Mouse (Mus musculus) neural tube, embryonic 15.5 days (tissue): ENCODE data around the gene Plcxd2. TPM values are rescaled to one million over a fixed set of nuclear protein-coding genes. Genes with fewer than 3 reads are reported as not detected.

Experiments
- polyA plus RNA-seq: library from polyadenylated mRNA; unstranded; fragments of >200 nt; fragmentation: Nextera tagmentation; extraction: Ambion mirVana; gene quantifications from 2 replicates; pipeline ENCODE4 v1.2.1, GENCODE M21; 2015

Plcxd2 gene
- polyA plus RNA-seq, 1 experiment from 2014 or later = 15.8 TPM

Other genes with a start within 250 kb of the Plcxd2 start
- 7.2 and 11.2 TPM in 2 replicates for gene Phldb2, start 56.6 kb downstream of the Plcxd2 start, polyA plus RNA-seq
- 0.13 and 2.1 TPM in 2 replicates for gene Cd96, start 110.0 kb upstream of the Plcxd2 start, polyA plus RNA-seq
- gene Gm4737, start 144.9 kb upstream of the Plcxd2 start, polyA plus RNA-seq = 1.0 and 3.4 TPM in 2 replicates